In genomic region chr2:10049456-10049855, GRCm38 (mm10) we compare ENCODE assay signal across 8 mouse cellular contexts. TPM values are rescaled to one million over a fixed set of nuclear protein-coding genes. Genes with fewer than 3 reads are reported as not detected.
A peak's percentile ranks its signal among the peaks of the same experiment; 100 is the strongest.
DNase-seq lines count a peak whose midpoint lies in the region; ATAC-seq and TF ChIP-seq lines count a peak whose summit lies in the region.

No protein-coding gene starts in this region.

- peak overlapping the region; percentile 23; the same call in 1 of the 2 replicates for H3K9ac ChIP-seq in hindbrain, embryonic 16.5 days (ENCODE audit: low read depth, low read length)
- H3K9ac ChIP-seq in midbrain, embryonic 13.5 days (replicated peaks): peak overlapping the region; percentile 51

- no peak for DNase-seq in kidney, adult 2 months
- DNase-seq in kidney, adult 11 months: no peak
- DNase-seq in natural killer cell, adult 2 months (ENCODE audit: low spot score in 2 of 2): no peak
- DNase-seq in left cerebral cortex, adult 11 months (ENCODE audit: low spot score): no peak

- WGBS in kidney, adult 2 months: 13% methylated on average over 10 of the region's 10 CpGs
- 11% methylated on average over 10 of the region's 10 CpGs for WGBS in hindbrain, embryonic 16.5 days
- 18% methylated on average over 10 of the region's 10 CpGs for WGBS in midbrain, embryonic 13.5 days

- no peaks in the 10 kb centered on the region; the same call in 1 of the 2 replicates for H3K4me1 ChIP-seq in kidney, adult 2 months (ENCODE audit: control insufficient read depth, insufficient read depth, low read length)
- peaks cover 11% of the 10 kb centered on the region for H3K4me1 ChIP-seq in bone marrow macrophage, adult 2 months (ENCODE audit: control insufficient read depth, insufficient read depth, low read length)
- peaks cover 11% of the 10 kb centered on the region for H3K4me1 ChIP-seq in hindbrain, embryonic 16.5 days (ENCODE audit: control insufficient read depth, insufficient read depth, low read depth, low read length)
- H3K4me1 ChIP-seq in midbrain, embryonic 13.5 days (replicated peaks): peaks cover 26% of the 10 kb centered on the region

- peak overlapping the region; percentile 75 for H3K4me2 ChIP-seq in hindbrain, embryonic 16.5 days (ENCODE audit: low read length)
- H3K4me2 ChIP-seq in midbrain, embryonic 13.5 days (replicated peaks): peak overlapping the region; percentile 72

- no peaks in the 10 kb centered on the region for H3K9me3 ChIP-seq in hindbrain, embryonic 16.5 days (ENCODE audit: control insufficient read depth, low read length)
- no peaks in the 10 kb centered on the region for H3K9me3 ChIP-seq in midbrain, embryonic 13.5 days

- no peak for ATAC-seq in hindbrain, embryonic 16.5 days
- ATAC-seq in midbrain, embryonic 13.5 days: no peak
- ATAC-seq in CD4-positive, CD25-positive, alpha-beta regulatory T cell, adult 4 months: no peak

- TF ChIP-seq CTCF in kidney, adult 2 months (conservative IDR thresholded peaks at IDR 0.05; ENCODE audit: insufficient read depth, insufficient read length, low read depth, low read length): no peak
- no peak for TF ChIP-seq CTCF in bone marrow macrophage, adult 2 months (IDR thresholded peaks at IDR 0.05; ENCODE audit: low read depth, low read length)

- H3K27ac ChIP-seq in kidney, adult 2 months (ENCODE audit: insufficient read depth, low read depth, low read length): no peak overlapping the region
- no peak overlapping the region for H3K27ac ChIP-seq in bone marrow macrophage, adult 2 months (ENCODE audit: insufficient read depth, low read depth, low read length)
- H3K27ac ChIP-seq in hindbrain, embryonic 16.5 days (ENCODE audit: low read depth, low read length): no peak overlapping the region
- no peak overlapping the region for H3K27ac ChIP-seq in midbrain, embryonic 13.5 days

- peak overlapping the region; percentile 83; the same call in 1 of the 2 replicates for H3K4me3 ChIP-seq in kidney, adult 2 months (ENCODE audit: insufficient read depth, low read depth, low read length)
- H3K4me3 ChIP-seq in bone marrow macrophage, adult 2 months (ENCODE audit: insufficient read depth, low read length): peak overlapping the region; percentile 95
- H3K4me3 ChIP-seq in hindbrain, embryonic 16.5 days (ENCODE audit: low read length): peak overlapping the region; percentile 95
- H3K4me3 ChIP-seq in midbrain, embryonic 13.5 days (replicated peaks): peak overlapping the region; percentile 99

- no peaks in the 10 kb centered on the region for H3K27me3 ChIP-seq in kidney, adult 2 months (replicated peaks; ENCODE audit: control insufficient read depth, insufficient read depth, low read length)
- no peaks in the 10 kb centered on the region for H3K27me3 ChIP-seq in hindbrain, embryonic 16.5 days (replicated peaks; ENCODE audit: control insufficient read depth, insufficient read depth, low read length)
- H3K27me3 ChIP-seq in midbrain, embryonic 13.5 days: no peaks in the 10 kb centered on the region

- no peak for TF ChIP-seq POLR2A in kidney, adult 2 months (IDR thresholded peaks at IDR 0.05; ENCODE audit: low read depth, low read length)
- TF ChIP-seq POLR2A in bone marrow macrophage, adult 2 months (IDR thresholded peaks at IDR 0.05; ENCODE audit: borderline replicate concordance, low read depth, low read length): no peak

- no peaks in the 10 kb centered on the region for H3K36me3 ChIP-seq in kidney, adult 2 months (ENCODE audit: control insufficient read depth, insufficient read depth, low read length)
- H3K36me3 ChIP-seq in hindbrain, embryonic 16.5 days (ENCODE audit: control insufficient read depth, insufficient read depth, low read length): no peaks in the 10 kb centered on the region
- peaks cover 11% of the 10 kb centered on the region for H3K36me3 ChIP-seq in midbrain, embryonic 13.5 days

RNA-seq across cellular contexts. Expression of gene Taf3, which starts 1.1 kb away (rescaled TPM):
- polyA plus RNA-seq in kidney, adult 2 months (2012; rRNA removed): 5.3 and 6.5 TPM in 2 replicates
- polyA plus RNA-seq in bone marrow macrophage, adult 2 months (2012; ENCODE audit: insufficient read depth, insufficient read length, missing spikeins): 9.8 and 13.2 TPM in 2 replicates
- polyA plus RNA-seq in hindbrain, embryonic 16.5 days (2015; fragmentation: Nextera tagmentation; extraction: Ambion mirVana): 11.4 and 12.4 TPM in 2 replicates
- polyA plus RNA-seq in midbrain, embryonic 13.5 days (2015; fragmentation: Nextera tagmentation; extraction: Ambion mirVana): 16.4 and 18.0 TPM in 2 replicates
- 10 to 100 TPM; 16.5 to 17.0 TPM for polyA plus RNA-seq in CD4-positive, CD25-positive, alpha-beta regulatory T cell, adult 4 months (2017; shearing (Covaris generic))

RNA-seq across cellular contexts. Expression of gene Atp5c1, which starts 30.9 kb away (rescaled TPM):
- 786 and 1,002 TPM in 2 replicates for polyA plus RNA-seq in kidney, adult 2 months (2012; rRNA removed)
- 260 and 268 TPM in 2 replicates for polyA plus RNA-seq in bone marrow macrophage, adult 2 months (2012; ENCODE audit: insufficient read depth, insufficient read length, missing spikeins)
- polyA plus RNA-seq in hindbrain, embryonic 16.5 days (2015; fragmentation: Nextera tagmentation; extraction: Ambion mirVana): 594 and 656 TPM in 2 replicates
- 500 and 520 TPM in 2 replicates for polyA plus RNA-seq in midbrain, embryonic 13.5 days (2015; fragmentation: Nextera tagmentation; extraction: Ambion mirVana)
- polyA plus RNA-seq in CD4-positive, CD25-positive, alpha-beta regulatory T cell, adult 4 months (2017; shearing (Covaris generic)): 100 to 1,000 TPM; 553 to 566 TPM

RNA-seq across cellular contexts. Expression of gene Kin, which starts 30.9 kb away (rescaled TPM):
- polyA plus RNA-seq in kidney, adult 2 months (2012; rRNA removed): 3.2 and 4.6 TPM in 2 replicates
- 29.6 and 37.0 TPM in 2 replicates for polyA plus RNA-seq in bone marrow macrophage, adult 2 months (2012; ENCODE audit: insufficient read depth, insufficient read length, missing spikeins)
- 24.1 and 26.1 TPM in 2 replicates for polyA plus RNA-seq in hindbrain, embryonic 16.5 days (2015; fragmentation: Nextera tagmentation; extraction: Ambion mirVana)
- polyA plus RNA-seq in midbrain, embryonic 13.5 days (2015; fragmentation: Nextera tagmentation; extraction: Ambion mirVana): 39.0 and 39.6 TPM in 2 replicates
- polyA plus RNA-seq in CD4-positive, CD25-positive, alpha-beta regulatory T cell, adult 4 months (2017; shearing (Covaris generic)): 10 to 100 TPM; 24.9 to 38.3 TPM
